Mouse (Mus musculus) CD4-positive, CD25-positive, alpha-beta regulatory T cell, adult 4 months (primary cell): Measurements from ENCODE around the gene 1600015I10Rik. TPM values are rescaled to one million over a fixed set of nuclear protein-coding genes. Genes with fewer than 3 reads are reported as not detected.
"Not testable (repeated sequence)": the region's sequence is repeated elsewhere in the genome, so short reads cannot be mapped to it uniquely, and the experiment has no call there.

ENCODE experiments used
- ATAC-seq: one replicate; pipeline ENCODE4 v1.8.0; 2017
- polyA plus RNA-seq, 2 experiments: library from polyadenylated mRNA; unstranded; fragments of 100-300 nt; shearing (Covaris generic); gene quantifications; one replicate each; pipeline ENCODE4 v1.2.1; 2017

Gene 1600015I10Rik
- polyA plus RNA-seq = not detected

- ATAC-seq = no peak
Observed at GRCm38 (mm10) chr6:48929595-48929994, at the start of gene 1600015I10Rik. Gene 1600015I10Rik, plus strand, starts transcription at chr6:48929895.

GRCm38 (mm10) chr6:48894203-48894602 is 35.5 kb upstream of the 1600015I10Rik start:
- ATAC-seq = no peak

- no peak for ATAC-seq
Observed at GRCm38 (mm10) chr6:48894938-48895818, 34.5 kb upstream of the 1600015I10Rik start.

- ATAC-seq = no peak
Observed at GRCm38 (mm10) chr6:48895941-48896340, 33.8 kb upstream of the 1600015I10Rik start.

GRCm38 (mm10) chr6:48896956-48897355 is 32.7 kb upstream of the 1600015I10Rik start:
- ATAC-seq = no peak

- ATAC-seq = not testable (repeated sequence)
Observed at GRCm38 (mm10) chr6:48901316-48901715, 28.4 kb upstream of the 1600015I10Rik start.

- no peak for ATAC-seq
Observed at GRCm38 (mm10) chr6:48902511-48903406, 26.9 kb upstream of the 1600015I10Rik start.

GRCm38 (mm10) chr6:48903437-48903836 is 26.3 kb upstream of the 1600015I10Rik start:
- no peak for ATAC-seq

GRCm38 (mm10) chr6:48905606-48906005 is 24.1 kb upstream of the 1600015I10Rik start:
- ATAC-seq = no peak

- ATAC-seq = no peak
Observed at GRCm38 (mm10) chr6:48906371-48906770, 23.3 kb upstream of the 1600015I10Rik start.

GRCm38 (mm10) chr6:48909229-48909628 is 20.5 kb upstream of the 1600015I10Rik start:
- no peak for ATAC-seq

GRCm38 (mm10) chr6:48912033-48912432 is 17.7 kb upstream of the 1600015I10Rik start:
- ATAC-seq = peak; percentile 29

GRCm38 (mm10) chr6:48913587-48913986 is 16.1 kb upstream of the 1600015I10Rik start:
- no peak for ATAC-seq

- ATAC-seq = no peak
Observed at GRCm38 (mm10) chr6:48949596-48949995, 19.9 kb downstream of the 1600015I10Rik start.

- ATAC-seq = no peak
Observed at GRCm38 (mm10) chr6:48950676-48951075, 21.0 kb downstream of the 1600015I10Rik start.

GRCm38 (mm10) chr6:48951630-48952029 is 21.9 kb downstream of the 1600015I10Rik start:
- no peak for ATAC-seq

GRCm38 (mm10) chr6:48953220-48953619 is 23.5 kb downstream of the 1600015I10Rik start:
- no peak for ATAC-seq

- ATAC-seq = no peak
Observed at GRCm38 (mm10) chr6:48954211-48954610, 24.5 kb downstream of the 1600015I10Rik start.

GRCm38 (mm10) chr6:48954946-48955345 is 25.3 kb downstream of the 1600015I10Rik start:
- ATAC-seq = no peak

- no peak for ATAC-seq
Observed at GRCm38 (mm10) chr6:48956785-48957184, 27.1 kb downstream of the 1600015I10Rik start.

- no peak for ATAC-seq
Observed at GRCm38 (mm10) chr6:48958053-48958452, 28.4 kb downstream of the 1600015I10Rik start.

- ATAC-seq = not testable (repeated sequence)
Observed at GRCm38 (mm10) chr6:48959151-48959550, 29.5 kb downstream of the 1600015I10Rik start.

- ATAC-seq = not testable (repeated sequence)
Observed at GRCm38 (mm10) chr6:48966696-48967095, 37.0 kb downstream of the 1600015I10Rik start.
